Mouse (Mus musculus) mouse embryonic stem cell (cell line): ENCODE measurements around the gene Pde8a.

Experiments used
- in situ Hi-C, 2 experiments: fragments of 300-500 bp; cut with MboI; formaldehyde crosslinking; loops; 1 replicate in 1 of 2; 3 replicates in 1 of 2; pipeline ENCODE4 v1.14.3; 2019 to 2020; ENCODE audit warnings: low sequenced_read_pairs in 2 of 2, low pct_unique_long_range_greater_than_20kb in 1 of 2, mixed read lengths in 1 of 2; ENCODE audit not compliant: unreplicated experiment in 1 of 2

Pde8a gene

DNA sequence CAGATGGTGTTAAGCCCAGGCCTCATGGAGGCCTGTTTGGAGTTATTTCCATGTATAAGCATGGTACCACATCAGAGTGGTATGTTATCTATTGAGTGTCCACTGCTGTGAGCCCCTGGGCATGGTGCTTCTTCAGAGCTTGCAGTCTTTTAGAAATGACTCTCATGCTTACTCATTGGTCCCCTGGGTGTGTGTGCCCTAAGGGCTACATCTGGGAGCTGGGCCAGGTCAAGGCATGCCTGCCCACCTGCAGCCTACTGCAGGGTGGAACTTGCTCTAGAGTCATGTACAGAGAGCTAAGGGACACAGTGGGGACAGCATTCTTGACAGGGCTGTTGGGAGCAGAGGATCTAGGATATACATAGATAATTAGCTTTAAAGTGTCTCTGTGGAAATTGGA, 98.2 kb downstream of the Pde8a start:
- in situ Hi-C loops: loop anchor here in 1 of 2 experiments (25.0 kb wide), 1 partner anchor 424 kb away; no protein-coding TSS in a partner anchor

DNA sequence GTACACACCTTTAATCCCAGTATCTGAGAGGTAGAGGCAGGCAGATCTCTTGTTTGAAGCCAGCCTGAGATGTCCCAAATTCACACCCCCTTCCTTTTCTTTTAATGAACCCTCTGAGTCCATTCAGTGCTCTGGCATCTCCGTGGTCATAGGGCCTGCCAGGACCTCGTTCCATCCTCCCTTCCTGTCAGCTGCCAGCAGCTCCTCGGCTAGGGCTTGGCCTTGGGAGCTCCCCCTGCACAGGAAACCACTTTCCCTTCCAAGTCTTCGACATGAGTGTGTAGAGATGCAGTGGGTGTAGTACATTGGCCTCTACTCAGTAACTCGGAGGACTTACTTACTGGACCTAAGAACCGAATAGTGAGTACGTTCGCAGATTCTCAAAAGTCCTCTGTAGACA, 102.2 kb downstream of the Pde8a start:
- in situ Hi-C loops: loop anchor here in 1 of 2 experiments (25.0 kb wide), 1 partner anchor 428 kb away; no protein-coding TSS in a partner anchor

DNA sequence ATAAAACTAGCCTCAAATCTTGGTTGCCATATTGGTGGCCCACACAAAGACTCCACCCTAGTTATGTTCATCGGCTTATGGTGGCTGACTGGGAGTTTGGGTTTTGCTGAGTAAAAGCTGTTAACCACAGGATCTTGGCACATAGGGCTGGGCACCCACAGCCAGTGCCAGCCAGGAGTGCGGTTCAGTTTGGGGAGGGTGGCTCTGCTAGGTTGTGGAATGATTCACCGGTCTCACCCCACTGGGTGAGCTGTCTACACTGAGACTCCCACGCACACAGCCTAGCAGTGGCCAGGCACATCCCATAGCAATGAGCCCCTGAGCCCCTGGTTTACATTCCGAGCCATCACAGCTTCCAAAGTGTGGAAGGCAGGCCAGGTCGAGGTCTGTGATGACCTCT, 106.4 kb downstream of the Pde8a start:
- in situ Hi-C loops: loop anchor here (5.0 to 25.0 kb wide), 3 partner anchors 137 to 432 kb away; no protein-coding TSS in a partner anchor

DNA sequence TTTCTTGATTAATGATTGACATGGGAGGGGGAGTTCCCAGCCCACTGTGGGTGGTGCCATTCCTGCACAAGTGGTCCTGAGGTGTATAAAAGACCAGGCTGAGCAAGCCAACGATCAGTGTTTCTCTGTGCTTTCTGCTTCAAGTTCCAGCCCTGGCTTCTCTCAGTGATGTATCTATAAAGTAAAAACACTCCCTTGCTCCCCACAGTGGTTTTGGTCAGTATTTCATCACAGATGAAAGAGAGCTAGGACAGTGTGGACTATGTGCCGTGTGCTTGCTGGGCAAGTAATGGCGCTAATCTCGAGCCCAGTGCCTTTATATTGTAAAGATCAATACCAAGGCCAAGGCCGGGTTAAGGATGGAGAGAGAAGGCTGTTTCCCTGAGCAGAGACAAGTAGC, 108.4 kb downstream of the Pde8a start:
- in situ Hi-C loops: loop anchor here (5.0 to 25.0 kb wide), 3 partner anchors 139 to 434 kb away; no protein-coding TSS in a partner anchor

DNA sequence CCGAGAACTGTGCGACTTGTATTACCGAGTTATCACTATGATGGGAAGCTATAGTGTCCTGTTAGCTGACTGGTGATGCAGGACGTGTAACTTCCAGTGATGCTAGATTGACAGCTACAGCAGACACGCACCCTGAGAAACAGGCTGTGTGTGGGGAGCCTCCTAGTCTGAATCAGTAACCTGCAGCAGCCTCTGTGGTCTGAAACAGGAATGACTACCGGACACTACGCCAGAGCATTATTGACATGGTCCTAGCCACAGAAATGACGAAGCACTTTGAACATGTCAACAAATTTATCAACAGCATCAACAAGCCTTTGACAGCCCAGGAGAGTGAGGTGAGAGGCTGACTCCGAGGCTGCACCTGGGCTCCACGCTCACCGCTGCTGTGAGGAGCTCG, 112.6 kb downstream of the Pde8a start:
- in situ Hi-C loops: no loop called here

DNA sequence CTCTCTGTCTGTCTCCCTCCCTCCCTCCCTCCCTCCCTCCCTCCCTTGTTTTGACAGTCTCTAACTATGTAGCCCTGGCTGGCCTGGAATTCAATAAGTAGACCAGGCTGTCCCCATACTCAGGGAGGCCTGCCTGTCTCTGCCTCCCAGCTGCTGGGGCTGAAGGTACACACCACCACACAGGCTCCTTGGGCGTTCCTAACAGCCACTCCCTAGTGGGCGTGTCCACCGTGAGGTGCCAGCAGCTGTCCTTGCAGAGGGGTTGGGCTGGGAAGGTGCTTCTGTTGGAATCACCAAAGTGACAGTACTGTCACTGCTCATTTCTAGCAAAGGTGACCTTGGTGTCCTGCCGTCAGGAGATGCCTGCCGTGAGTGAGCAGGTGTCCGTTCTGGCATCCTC, 113.5 kb downstream of the Pde8a start:
- in situ Hi-C loops: no loop called here

DNA sequence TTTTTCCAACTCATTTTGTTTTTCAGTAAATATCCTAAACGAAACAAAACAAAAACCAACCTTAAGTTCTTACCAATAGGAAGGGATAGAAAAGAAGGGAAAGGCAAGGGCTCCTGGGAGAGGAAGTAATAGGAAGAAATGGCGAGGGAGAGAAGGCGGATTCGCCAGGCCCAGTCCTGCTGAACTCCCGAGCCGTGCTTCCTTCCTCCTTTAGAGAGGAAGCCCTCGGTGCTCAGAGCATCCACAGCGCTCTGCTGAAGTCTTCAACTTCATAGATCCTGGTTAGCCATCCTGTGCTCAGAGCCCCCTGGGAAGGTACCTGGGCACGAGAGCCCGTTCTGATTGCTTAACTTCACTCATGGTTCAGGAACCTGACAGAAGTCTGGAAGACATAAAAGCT, 114.3 kb downstream of the Pde8a start:
- in situ Hi-C loops: no loop called here

DNA sequence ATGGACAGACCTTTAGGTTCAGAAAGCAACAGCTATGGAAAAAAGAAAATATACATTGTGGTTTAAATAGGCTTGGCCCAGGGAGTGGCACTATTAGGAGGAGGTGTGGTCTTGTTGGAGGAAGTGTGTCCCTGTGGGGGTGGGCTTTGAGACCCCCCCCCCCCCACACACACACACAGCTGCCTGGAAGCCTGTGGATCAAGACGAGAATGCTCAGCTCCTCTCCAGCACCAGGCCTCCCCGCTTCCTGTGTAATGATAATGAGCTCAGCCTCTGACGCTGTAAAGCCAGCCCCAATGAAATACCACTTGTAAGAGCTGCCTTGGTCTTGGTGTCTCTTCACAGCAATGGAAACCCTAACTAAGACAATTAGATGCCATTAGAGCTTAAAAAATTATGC, 117.4 kb downstream of the Pde8a start:
- in situ Hi-C loops: no loop called here

DNA sequence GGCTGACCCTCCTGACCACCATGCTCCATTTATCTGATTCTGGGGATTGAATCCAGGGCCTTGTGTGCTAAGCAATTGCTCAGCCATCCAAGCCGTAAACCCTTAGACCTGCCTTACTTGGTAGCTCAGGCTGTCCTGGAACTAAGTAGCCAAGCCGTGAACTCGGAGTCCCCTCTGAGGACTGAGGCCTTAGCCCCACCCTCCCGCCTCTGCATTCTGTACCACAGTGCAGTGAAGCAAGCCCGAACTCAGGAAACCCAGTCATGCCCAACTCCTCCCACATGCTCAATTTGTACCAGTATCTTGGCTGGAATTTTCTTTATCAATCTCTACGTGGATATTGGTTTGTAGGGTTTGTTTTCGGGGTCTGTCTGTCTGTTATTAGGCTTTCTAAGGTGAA, 118.5 kb downstream of the Pde8a start:
- in situ Hi-C loops: no loop called here

DNA sequence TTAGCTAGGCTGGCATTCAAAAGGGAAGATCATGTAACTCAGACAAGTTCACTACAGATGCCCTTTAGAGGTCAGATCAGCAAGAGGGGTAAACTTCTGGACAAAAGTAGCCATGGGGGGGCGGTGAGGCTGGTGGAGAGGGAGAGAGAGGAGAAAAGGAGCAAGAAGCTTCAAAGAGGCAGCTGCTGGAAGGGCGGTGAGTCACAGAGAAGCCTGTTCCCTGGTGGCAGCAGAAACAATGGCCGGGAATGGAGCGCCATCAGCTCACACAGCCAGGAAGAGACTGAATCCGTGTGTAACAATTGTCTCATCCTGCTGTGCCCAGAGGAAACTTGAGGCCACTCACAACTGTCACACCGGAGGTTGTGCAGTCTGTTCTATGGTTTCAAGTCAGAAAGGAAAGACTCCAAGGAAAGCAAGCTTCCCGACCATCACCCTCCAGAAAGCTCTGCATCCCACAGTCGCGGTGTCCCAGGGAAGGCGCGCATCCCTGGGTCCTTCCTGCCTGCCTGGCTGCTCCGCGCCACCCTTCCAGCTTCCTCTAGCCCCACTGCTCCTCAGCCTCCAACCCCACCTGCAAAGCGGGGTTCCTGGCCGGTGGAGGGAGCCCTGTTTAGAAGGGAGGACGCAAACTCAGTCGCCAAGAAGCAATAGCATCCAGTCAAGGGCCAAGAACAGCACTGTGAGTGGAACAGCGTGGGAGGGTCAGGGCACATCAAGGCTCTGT, 122.5 kb downstream of the Pde8a start:
- in situ Hi-C loops: no loop called here

DNA sequence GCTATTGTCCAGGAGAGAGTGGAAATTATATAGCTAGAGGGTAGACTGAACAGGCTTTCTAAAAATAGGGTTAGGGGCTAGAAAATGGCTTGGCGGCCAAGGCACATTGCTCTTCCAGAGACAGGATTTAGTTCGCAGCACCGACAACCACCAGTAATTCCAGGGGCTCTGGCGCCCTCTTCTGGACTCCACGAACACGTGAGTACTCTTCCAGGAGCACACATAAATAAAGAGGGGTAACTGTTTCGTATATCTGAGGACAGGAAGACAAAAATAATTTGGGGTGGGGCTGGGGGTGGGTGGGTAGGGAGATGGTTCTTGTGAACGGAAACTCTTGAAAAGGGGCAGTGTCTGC, 123.0 kb downstream of the Pde8a start:
- in situ Hi-C loops: no loop called here

DNA sequence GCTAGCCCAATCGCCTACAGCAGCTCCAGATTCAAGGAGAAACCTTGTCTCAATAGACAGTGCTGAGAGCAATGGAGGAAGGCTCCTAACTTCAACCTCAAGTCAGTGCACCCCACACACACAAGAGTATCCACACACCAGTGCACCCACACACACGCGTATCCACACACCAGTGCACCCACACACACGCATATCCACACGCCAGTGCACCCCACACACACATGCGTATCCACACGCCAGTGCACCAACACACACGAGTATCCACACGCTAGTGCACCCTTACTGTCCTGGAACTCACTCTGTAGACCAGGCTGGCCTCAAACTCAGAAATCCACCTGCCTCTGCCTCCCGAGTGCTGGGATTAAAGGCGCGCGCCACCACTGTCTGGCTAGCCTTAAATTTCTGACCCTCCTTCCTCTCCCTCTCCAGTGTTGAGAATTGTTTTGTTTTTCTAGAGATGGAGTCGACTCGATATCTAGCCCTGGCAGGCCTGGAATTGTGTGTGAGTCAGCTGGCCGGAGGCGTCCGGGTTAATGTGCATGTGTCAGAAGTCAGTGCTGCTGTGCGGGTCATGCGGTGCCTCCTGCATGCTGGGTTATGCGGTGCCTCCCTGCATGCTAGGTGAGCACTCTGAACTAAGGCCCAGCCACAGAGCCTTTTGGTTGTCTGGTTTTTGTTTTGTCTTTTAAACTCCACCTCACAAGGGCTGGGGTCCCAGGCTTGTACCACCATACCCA, 124.6 kb downstream of the Pde8a start:
- in situ Hi-C loops: no loop called here

DNA sequence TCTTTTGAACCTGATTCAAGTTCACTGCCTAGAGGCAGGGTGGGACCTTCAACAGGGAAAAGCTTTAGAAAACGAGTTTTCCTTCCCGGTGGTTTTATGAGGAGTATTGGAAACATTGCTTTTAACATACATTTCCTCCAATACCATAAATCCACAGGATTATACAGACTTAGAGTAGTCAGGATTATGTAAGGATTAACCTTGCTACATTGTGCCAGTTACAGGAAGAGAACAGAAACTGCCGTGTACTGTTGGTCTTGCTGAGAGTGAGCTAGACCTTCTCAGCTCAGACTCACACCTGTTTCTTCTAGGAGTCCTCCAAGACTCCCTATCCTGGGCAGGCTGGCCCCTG, 125.1 kb downstream of the Pde8a start:
- in situ Hi-C loops: no loop called here

DNA sequence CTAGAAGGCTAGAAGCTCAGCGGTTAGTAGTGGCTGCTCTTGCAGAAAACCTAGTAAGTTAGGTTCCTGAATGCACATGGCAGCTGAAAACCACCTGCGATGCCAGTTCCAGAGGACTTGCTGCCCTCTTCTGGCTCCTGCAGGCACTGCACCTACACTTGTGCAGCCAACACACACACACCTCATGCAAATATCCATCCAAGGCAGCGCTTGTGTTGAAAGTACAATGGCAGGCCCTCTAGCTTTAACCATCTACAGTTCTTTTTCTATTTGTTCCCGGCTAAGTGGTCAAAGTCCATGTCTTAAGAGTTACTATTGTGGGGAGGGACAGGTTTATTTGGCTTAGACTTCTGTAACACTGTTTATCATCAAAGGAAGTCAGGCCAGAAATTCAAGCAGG, 126.4 kb downstream of the Pde8a start:
- in situ Hi-C loops: no loop called here

DNA sequence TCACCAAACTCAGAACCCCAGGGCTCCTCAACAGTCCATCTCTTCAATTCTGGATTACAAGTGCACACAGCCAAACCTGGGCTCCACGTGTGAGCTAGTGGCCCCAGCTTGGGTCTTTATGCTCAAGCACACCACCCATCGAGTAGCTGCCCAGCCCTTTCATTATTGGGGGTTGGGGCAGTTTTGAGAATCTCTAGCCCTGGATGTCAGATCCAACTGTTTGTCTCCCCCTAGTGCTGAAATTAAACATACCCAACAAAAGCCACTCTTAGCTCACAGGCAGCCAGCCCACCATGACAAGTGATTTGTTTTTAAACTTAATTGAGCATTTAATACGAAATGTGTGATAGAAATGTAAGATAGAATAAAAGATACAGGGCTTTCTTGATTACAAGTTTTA, 128.2 kb downstream of the Pde8a start:
- in situ Hi-C loops: no loop called here

DNA sequence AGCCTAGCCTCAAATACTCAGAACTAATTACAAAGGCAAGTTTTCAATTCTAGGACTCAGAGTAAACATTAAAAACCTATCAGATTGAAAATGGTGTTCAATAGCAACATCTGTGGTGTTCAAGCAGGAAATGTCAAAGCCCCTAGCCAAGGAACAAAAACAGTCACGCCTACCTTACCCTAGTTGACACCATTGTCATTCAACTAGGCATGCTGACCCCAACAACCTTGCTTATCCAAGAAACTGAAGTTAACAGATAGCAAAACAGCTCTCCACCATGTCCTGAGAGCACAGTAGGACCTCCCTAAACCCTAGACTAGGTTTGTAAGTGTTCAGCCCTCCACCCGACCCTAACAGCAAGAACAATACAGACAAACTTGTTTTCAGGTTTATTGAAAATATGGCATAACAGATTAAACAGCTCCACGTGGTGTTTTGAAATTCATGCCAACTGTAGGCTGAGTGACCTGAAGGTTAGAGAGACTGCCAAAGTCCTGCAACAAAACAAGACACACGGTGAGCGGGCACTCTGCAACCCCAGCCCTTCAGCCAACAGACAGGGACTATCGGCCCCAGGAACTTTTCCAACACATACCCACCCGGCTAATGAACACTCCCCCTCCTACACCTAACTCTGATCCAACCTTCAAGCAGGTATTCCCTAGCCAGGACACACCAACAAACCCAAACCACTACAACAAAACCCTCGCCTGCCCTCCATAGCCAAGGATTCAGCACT, 129.1 kb downstream of the Pde8a start:
- in situ Hi-C loops: no loop called here

DNA sequence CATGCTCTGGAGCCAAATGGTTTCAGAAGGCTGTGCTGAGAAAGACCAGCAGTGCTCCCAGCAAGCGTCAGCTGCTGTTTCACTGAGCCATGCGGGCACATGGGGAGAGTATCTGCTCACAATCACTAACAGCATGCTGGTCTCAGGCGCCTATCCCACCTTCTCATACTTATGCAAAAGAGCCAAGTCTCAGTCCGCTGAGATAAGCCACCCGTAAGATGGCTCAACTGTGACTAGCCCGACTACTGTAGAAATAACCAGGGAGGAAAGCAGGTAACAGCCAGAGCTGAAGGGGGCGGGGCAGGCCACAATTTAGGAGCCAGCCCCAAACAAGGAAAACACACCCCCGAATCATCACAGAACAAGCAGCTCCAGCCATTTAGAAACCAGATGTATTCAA, 129.9 kb downstream of the Pde8a start:
- in situ Hi-C loops: no loop called here

DNA sequence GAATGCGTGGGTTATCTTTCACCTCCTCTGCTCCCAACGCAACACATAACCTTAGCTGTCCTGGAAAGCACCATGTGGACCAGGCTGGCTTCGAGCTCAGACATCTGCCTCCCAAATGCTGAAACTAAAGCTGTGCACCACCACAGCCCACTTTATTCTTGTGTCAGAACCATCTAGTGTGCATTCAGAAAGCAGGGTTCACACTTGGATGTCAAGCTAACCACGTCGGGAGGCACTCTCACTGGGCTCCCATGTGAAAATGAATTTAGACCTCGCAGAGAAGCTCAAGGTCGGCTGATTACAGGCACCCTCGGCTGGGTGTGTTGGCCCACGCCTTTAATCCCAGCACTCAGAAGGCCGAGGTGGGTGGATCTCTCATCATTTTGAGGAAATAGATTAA, 130.4 kb downstream of the Pde8a start:
- in situ Hi-C loops: no loop called here
